ENCODE assay signal across 9 mouse cellular contexts in genomic region chr2:25291184-25292053, GRCm38 (mm10). TPM values are rescaled to one million over a fixed set of nuclear protein-coding genes. Genes with fewer than 3 reads are reported as not detected.
DNase-seq lines count a peak whose midpoint lies in the region; ATAC-seq and TF ChIP-seq lines count a peak whose summit lies in the region.
"Had no signal": no experiment of that assay in that cellular context is flagged by ENCODE, and none has a peak within 500 bp of the region (broad histone marks: within the 10 kb centered on the region; RNA-seq: fewer than 3 reads in every experiment).

No protein-coding gene starts in this region.

- no peak overlapping the region for H3K27ac ChIP-seq in heart, adult 2 months
- no peak overlapping the region for H3K27ac ChIP-seq in embryonic facial prominence, embryonic 11.5 days (replicated peaks; ENCODE audit: low read depth, low read length)
- no peak overlapping the region for H3K27ac ChIP-seq in intestine, embryonic 15.5 days
- H3K27ac ChIP-seq in midbrain, embryonic 16.5 days (ENCODE audit: low read length), result no peak overlapping the region

- TF ChIP-seq EP300 in heart, adult 2 months (IDR thresholded peaks at IDR 0.05; ENCODE audit: insufficient read depth, low read depth, low read length), result no peak

- intact Hi-C loops in heart, adult 2 months (cut with DNase I), result loop anchor here (2.0 kb wide), 2 partner anchors 13 to 33 kb away; no protein-coding TSS in a partner anchor

- peak overlapping the region; percentile 51 for H3K4me3 ChIP-seq in heart, adult 2 months
- H3K4me3 ChIP-seq in embryonic facial prominence, embryonic 11.5 days (ENCODE audit: low read depth, low read length), result 0 out of 2 replicates have a peak overlapping the region, but pooled peaks have one; percentile 6
- peak overlapping the region; percentile 35 for H3K4me3 ChIP-seq in intestine, embryonic 15.5 days (replicated peaks)
- H3K4me3 ChIP-seq in midbrain, embryonic 16.5 days (ENCODE audit: low read depth, low read length), result peak overlapping the region; percentile 5; the same call in 1 of the 2 replicates

- peaks cover 7% of the 10 kb centered on the region for H3K4me1 ChIP-seq in heart, adult 2 months (ENCODE audit: control insufficient read depth, insufficient read depth, low read length)
- peaks cover 3% of the 10 kb centered on the region; the same call in 1 of the 2 replicates for H3K4me1 ChIP-seq in embryonic facial prominence, embryonic 11.5 days (ENCODE audit: control insufficient read depth, insufficient read depth, low read length)
- peaks cover 18% of the 10 kb centered on the region for H3K4me1 ChIP-seq in intestine, embryonic 15.5 days (replicated peaks)
- H3K4me1 ChIP-seq in midbrain, embryonic 16.5 days (ENCODE audit: control insufficient read depth, insufficient read depth, low read length), result peaks cover 23% of the 10 kb centered on the region

- peak in 1 of 2 experiments; percentile 55 for DNase-seq in heart, adult 2 months
- no peak for DNase-seq in heart, adult 8-10 months (ENCODE audit: low spot score)
- DNase-seq in embryonic facial prominence, embryonic 11.5 days (ENCODE audit: low spot score), result no peak
- DNase-seq in right cerebral cortex, postnatal 25 days, result no peak
- no peak for DNase-seq in thymus, postnatal 25 days
- no peak for DNase-seq in frontal cortex, postnatal 25 days (ENCODE audit: low spot score in 2 of 2)

- peak; percentile 55 for TF ChIP-seq CTCF in heart, adult 2 months (IDR thresholded peaks at IDR 0.05)

- no peaks in the 10 kb centered on the region for H3K79me2 ChIP-seq in heart, adult 2 months (replicated peaks; ENCODE audit: control insufficient read depth, insufficient read depth, low read length)

- H3K9me3 ChIP-seq in embryonic facial prominence, embryonic 11.5 days (replicated peaks; ENCODE audit: control insufficient read depth, low read length), result no peaks in the 10 kb centered on the region
- H3K9me3 ChIP-seq in intestine, embryonic 15.5 days, result no peaks in the 10 kb centered on the region
- H3K9me3 ChIP-seq in midbrain, embryonic 16.5 days (replicated peaks; ENCODE audit: control insufficient read depth, low read length, poor library complexity, severe bottlenecking), result no peaks in the 10 kb centered on the region

- H3K36me3 ChIP-seq in heart, adult 2 months (ENCODE audit: control insufficient read depth, insufficient read depth, low read length), result no peaks in the 10 kb centered on the region
- H3K36me3 ChIP-seq in embryonic facial prominence, embryonic 11.5 days (replicated peaks; ENCODE audit: control insufficient read depth, insufficient read depth, low read depth, low read length), result no peaks in the 10 kb centered on the region
- H3K36me3 ChIP-seq in intestine, embryonic 15.5 days, result no peaks in the 10 kb centered on the region
- peaks cover 21% of the 10 kb centered on the region for H3K36me3 ChIP-seq in midbrain, embryonic 16.5 days (ENCODE audit: control insufficient read depth, insufficient read depth, low read length)

- peak overlapping the region; percentile 62 for H3K9ac ChIP-seq in heart, adult 2 months (ENCODE audit: low read depth, low read length)
- H3K9ac ChIP-seq in embryonic facial prominence, embryonic 11.5 days (replicated peaks; ENCODE audit: low read length), result no peak overlapping the region
- no peak overlapping the region for H3K9ac ChIP-seq in intestine, embryonic 15.5 days
- H3K9ac ChIP-seq in midbrain, embryonic 16.5 days (ENCODE audit: low read depth, low read length), result no peak overlapping the region; the same call in 1 of the 2 replicates

- ATAC-seq in embryonic facial prominence, embryonic 11.5 days (replicated peaks; ENCODE audit: insufficient number of reproducible peaks, low FRiP score, low TSS enrichment, low read depth), result peak; percentile 24; the same call in 1 of the 2 replicates
- ATAC-seq in intestine, embryonic 15.5 days, result peak; percentile 5; the same call in 1 of the 2 replicates
- ATAC-seq in midbrain, embryonic 16.5 days, result no peak

- no peak for TF ChIP-seq POLR2A in heart, adult 2 months (IDR thresholded peaks at IDR 0.05; ENCODE audit: insufficient read depth, low read depth, low read length)

- H3K27me3 ChIP-seq in heart, adult 2 months (ENCODE audit: control insufficient read depth, insufficient read depth, low read length), result peaks cover 8% of the 10 kb centered on the region
- H3K27me3 ChIP-seq in embryonic facial prominence, embryonic 11.5 days (ENCODE audit: control insufficient read depth, insufficient read depth, low read length), result peaks cover 55% of the 10 kb centered on the region
- H3K27me3 ChIP-seq in intestine, embryonic 15.5 days (replicated peaks), result peaks cover 80% of the 10 kb centered on the region
- H3K27me3 ChIP-seq in midbrain, embryonic 16.5 days (ENCODE audit: control insufficient read depth, insufficient read depth, low read depth, low read length), result peaks cover 62% of the 10 kb centered on the region

- no peak overlapping the region; the same call in 1 of the 2 replicates for H3K4me2 ChIP-seq in embryonic facial prominence, embryonic 11.5 days (ENCODE audit: low read depth, low read length)
- H3K4me2 ChIP-seq in intestine, embryonic 15.5 days (replicated peaks), result peak overlapping the region; percentile 68
- peak overlapping the region; percentile 35 for H3K4me2 ChIP-seq in midbrain, embryonic 16.5 days (ENCODE audit: low read length)

- 9% methylated on average over 32 of the region's 32 CpGs for WGBS in heart, adult 2 months
- 7% methylated on average over 32 of the region's 32 CpGs for WGBS in embryonic facial prominence, embryonic 11.5 days
- 5% methylated on average over 32 of the region's 32 CpGs for WGBS in intestine, embryonic 15.5 days
- WGBS in midbrain, embryonic 16.5 days, result 7% methylated on average over 30 of the region's 32 CpGs

RNA-seq across cellular contexts. Expression of gene Lrrc26, which starts 1.7 kb away (rescaled TPM):
- not detected for total RNA-seq in heart, adult 2 months (2021)
- polyA plus RNA-seq in heart, adult 2 months (2012; rRNA removed), result 2.9 TPM in 1 of 2 replicates, not detected in the other
- not detected for total RNA-seq in heart, adult 8-10 months (2022)
- not detected in 2 replicates for polyA plus RNA-seq in embryonic facial prominence, embryonic 11.5 days (2014; fragmentation: Nextera tagmentation; extraction: Ambion mirVana)
- polyA plus RNA-seq in intestine, embryonic 15.5 days (2015; fragmentation: Nextera tagmentation; extraction: Ambion mirVana), result 0.43 and 1.8 TPM in 2 replicates
- not detected in 2 replicates for polyA plus RNA-seq in midbrain, embryonic 16.5 days (2015; fragmentation: Nextera tagmentation; extraction: Ambion mirVana)
- total RNA-seq: common myeloid progenitor, adult 5-6 weeks had no signal

RNA-seq across cellular contexts. Expression of gene Tmem210, which starts 3.5 kb away (rescaled TPM):
- total RNA-seq in heart, adult 2 months (2021), result not detected
- polyA plus RNA-seq in heart, adult 2 months (2012; rRNA removed), result 0.27 and 0.44 TPM in 2 replicates
- total RNA-seq in heart, adult 8-10 months (2022), result not detected
- not detected in 2 replicates for polyA plus RNA-seq in embryonic facial prominence, embryonic 11.5 days (2014; fragmentation: Nextera tagmentation; extraction: Ambion mirVana)
- not detected in 2 replicates for polyA plus RNA-seq in intestine, embryonic 15.5 days (2015; fragmentation: Nextera tagmentation; extraction: Ambion mirVana)
- not detected in 2 replicates for polyA plus RNA-seq in midbrain, embryonic 16.5 days (2015; fragmentation: Nextera tagmentation; extraction: Ambion mirVana)
- total RNA-seq: common myeloid progenitor, adult 5-6 weeks had no signal

RNA-seq across cellular contexts. Expression of gene Anapc2, which starts 19.1 kb away (rescaled TPM):
- 10 to 100 TPM; 36.0 to 36.3 TPM for total RNA-seq in heart, adult 2 months (2021)
- 57.2 and 68.2 TPM in 2 replicates for polyA plus RNA-seq in heart, adult 2 months (2012; rRNA removed)
- 10 to 100 TPM; 36.8 to 39.8 (median 37.6) TPM for total RNA-seq in heart, adult 8-10 months (2022)
- 111 and 113 TPM in 2 replicates for polyA plus RNA-seq in embryonic facial prominence, embryonic 11.5 days (2014; fragmentation: Nextera tagmentation; extraction: Ambion mirVana)
- 95.8 and 103 TPM in 2 replicates for polyA plus RNA-seq in intestine, embryonic 15.5 days (2015; fragmentation: Nextera tagmentation; extraction: Ambion mirVana)
- polyA plus RNA-seq in midbrain, embryonic 16.5 days (2015; fragmentation: Nextera tagmentation; extraction: Ambion mirVana), result 141 and 144 TPM in 2 replicates

RNA-seq across cellular contexts. Expression of gene Ssna1, which starts 19.2 kb away (rescaled TPM):
- total RNA-seq in heart, adult 2 months (2021), result 10 to 100 TPM; 39.7 to 41.5 TPM
- 33.1 and 36.3 TPM in 2 replicates for polyA plus RNA-seq in heart, adult 2 months (2012; rRNA removed)
- 10 to 100 TPM; 39.5 to 47.1 (median 40.1) TPM for total RNA-seq in heart, adult 8-10 months (2022)
- 253 and 254 TPM in 2 replicates for polyA plus RNA-seq in embryonic facial prominence, embryonic 11.5 days (2014; fragmentation: Nextera tagmentation; extraction: Ambion mirVana)
- polyA plus RNA-seq in intestine, embryonic 15.5 days (2015; fragmentation: Nextera tagmentation; extraction: Ambion mirVana), result 200 and 212 TPM in 2 replicates
- 172 and 175 TPM in 2 replicates for polyA plus RNA-seq in midbrain, embryonic 16.5 days (2015; fragmentation: Nextera tagmentation; extraction: Ambion mirVana)

RNA-seq across cellular contexts. Expression of gene Grin1, which starts 27.6 kb away (rescaled TPM):
- total RNA-seq in heart, adult 2 months (2021), result not detected
- 0.18 and 0.41 TPM in 2 replicates for polyA plus RNA-seq in heart, adult 2 months (2012; rRNA removed)
- under 1 TPM in 2 of 4 experiments, not detected in 2; 0.09 to 0.11 TPM for total RNA-seq in heart, adult 8-10 months (2022)
- polyA plus RNA-seq in embryonic facial prominence, embryonic 11.5 days (2014; fragmentation: Nextera tagmentation; extraction: Ambion mirVana), result 1.6 TPM in 2 replicates
- 1.4 TPM in 2 replicates for polyA plus RNA-seq in intestine, embryonic 15.5 days (2015; fragmentation: Nextera tagmentation; extraction: Ambion mirVana)
- polyA plus RNA-seq in midbrain, embryonic 16.5 days (2015; fragmentation: Nextera tagmentation; extraction: Ambion mirVana), result 44.0 and 52.7 TPM in 2 replicates
- total RNA-seq: common myeloid progenitor, adult 5-6 weeks had no signal
